Mouse (Mus musculus) cerebellum, postnatal 10 days (tissue): ENCODE results near the gene A830005F24Rik.
A peak's percentile ranks its signal among the peaks of the same experiment; 100 is the strongest.

Source experiments
- DNase-seq, 2 experiments: peaks; one replicate each; pipeline ENCODE4 v3.0.0; 2021; ENCODE audit warnings: mixed read lengths in 2 of 2

The A830005F24Rik gene

GRCm38 (mm10) chr13:48545476-48546281, 32.3 kb downstream of the A830005F24Rik start:
- peak; percentile 100 for DNase-seq

- peak; percentile 99 to 100 for DNase-seq
Observed at GRCm38 (mm10) chr13:48546330-48546917, 33.1 kb downstream of the A830005F24Rik start.

GRCm38 (mm10) chr13:48547623-48548022, 34.3 kb downstream of the A830005F24Rik start:
- DNase-seq = no peak

GRCm38 (mm10) chr13:48548296-48548695, 34.9 kb downstream of the A830005F24Rik start:
- DNase-seq = no peak

GRCm38 (mm10) chr13:48552181-48553090, 39.1 kb downstream of the A830005F24Rik start:
- peak; percentile 99 for DNase-seq

GRCm38 (mm10) chr13:48553511-48553910, 40.1 kb downstream of the A830005F24Rik start:
- DNase-seq = peak in 1 of 2 experiments; percentile 49

- DNase-seq = no peak
Observed at GRCm38 (mm10) chr13:48554552-48554951, 41.2 kb downstream of the A830005F24Rik start.

- DNase-seq = no peak
Observed at GRCm38 (mm10) chr13:48555976-48556375, 42.6 kb downstream of the A830005F24Rik start.

GRCm38 (mm10) chr13:48561481-48561880, 48.1 kb downstream of the A830005F24Rik start:
- no peak for DNase-seq

GRCm38 (mm10) chr13:48562336-48562735, 49.0 kb downstream of the A830005F24Rik start:
- DNase-seq = peak; percentile 58 to 67
